Mouse (Mus musculus): ENCODE measurements around the gene Tfpt. TPM values are rescaled to one million over a fixed set of nuclear protein-coding genes. Genes with fewer than 3 reads are reported as not detected.
A peak's percentile ranks its signal among the peaks of the same experiment; 100 is the strongest.
"Not testable (repeated sequence)": the region's sequence is repeated elsewhere in the genome, so short reads cannot be mapped to it uniquely, and the experiment has no call there.

Gene Tfpt
- polyA plus RNA-seq, 1 experiment: 42.0 TPM

- Histone ChIP-seq H3K4me3 (replicated peaks; ENCODE audit: control insufficient read depth, low read depth, low read length) (no peak overlapping the region), H3K4me1 (ENCODE audit: control insufficient read depth, insufficient read depth, low read length) (no peaks in the 10 kb centered on the region), H3K27ac (ENCODE audit: control insufficient read depth, insufficient read depth, low read depth, low read length, poor library complexity) (no peak overlapping the region)
- WGBS: 77% methylated on average over 13 of the region's 13 CpGs
- TF ChIP-seq POLR2A (IDR thresholded peaks at IDR 0.05; ENCODE audit: borderline replicate concordance, control insufficient read depth, low read depth, low read length): no peak
- no peak for TF ChIP-seq CTCF (IDR thresholded peaks at IDR 0.05; ENCODE audit: control insufficient read depth, insufficient read depth, low read length)
These were observed 18.7 kb downstream of the Tfpt start for GRCm38 (mm10) chr7:3611006-3611405.

- Histone ChIP-seq H3K4me3 (replicated peaks; ENCODE audit: control insufficient read depth, low read depth, low read length) (no peak overlapping the region), H3K27ac (ENCODE audit: control insufficient read depth, insufficient read depth, low read depth, low read length, poor library complexity) (no peak overlapping the region), H3K4me1 (ENCODE audit: control insufficient read depth, insufficient read depth, low read length) (no peaks in the 10 kb centered on the region)
- WGBS: 12% methylated on average over 3 of the region's 3 CpGs
- no peak for TF ChIP-seq CTCF (IDR thresholded peaks at IDR 0.05; ENCODE audit: control insufficient read depth, insufficient read depth, low read length)
- no peak for TF ChIP-seq POLR2A (IDR thresholded peaks at IDR 0.05; ENCODE audit: borderline replicate concordance, control insufficient read depth, low read depth, low read length)
These were observed 19.3 kb downstream of the Tfpt start for GRCm38 (mm10) chr7:3610437-3610836.

GRCm38 (mm10) chr7:3609082-3609481 lies 20.6 kb downstream of the Tfpt start:
- H3K27ac ChIP-seq (ENCODE audit: control insufficient read depth, insufficient read depth, low read depth, low read length, poor library complexity): no peak overlapping the region
- 36% methylated on average over 3 of the region's 3 CpGs for whole genome bisulfite sequencing
- no peak overlapping the region for H3K4me3 ChIP-seq (replicated peaks; ENCODE audit: control insufficient read depth, low read depth, low read length)
- no peaks in the 10 kb centered on the region for H3K4me1 ChIP-seq (ENCODE audit: control insufficient read depth, insufficient read depth, low read length)
- TF ChIP-seq POLR2A (IDR thresholded peaks at IDR 0.05; ENCODE audit: borderline replicate concordance, control insufficient read depth, low read depth, low read length) (no peak), CTCF (IDR thresholded peaks at IDR 0.05; ENCODE audit: control insufficient read depth, insufficient read depth, low read length) (no peak)

GRCm38 (mm10) chr7:3608668-3609067 lies 21.1 kb downstream of the Tfpt start:
- H3K4me3 ChIP-seq (replicated peaks; ENCODE audit: control insufficient read depth, low read depth, low read length): no peak overlapping the region
- H3K27ac ChIP-seq (ENCODE audit: control insufficient read depth, insufficient read depth, low read depth, low read length, poor library complexity): no peak overlapping the region
- 90% methylated on average over 3 of the region's 3 CpGs for WGBS
- TF ChIP-seq CTCF (IDR thresholded peaks at IDR 0.05; ENCODE audit: control insufficient read depth, insufficient read depth, low read length) (no peak), POLR2A (IDR thresholded peaks at IDR 0.05; ENCODE audit: borderline replicate concordance, control insufficient read depth, low read depth, low read length) (no peak)
- H3K4me1 ChIP-seq (ENCODE audit: control insufficient read depth, insufficient read depth, low read length): no peaks in the 10 kb centered on the region

- H3K27ac ChIP-seq (ENCODE audit: control insufficient read depth, insufficient read depth, low read depth, low read length, poor library complexity): no peak overlapping the region
- no peaks in the 10 kb centered on the region for H3K4me1 ChIP-seq (ENCODE audit: control insufficient read depth, insufficient read depth, low read length)
- TF ChIP-seq CTCF (IDR thresholded peaks at IDR 0.05; ENCODE audit: control insufficient read depth, insufficient read depth, low read length) (no peak), POLR2A (IDR thresholded peaks at IDR 0.05; ENCODE audit: borderline replicate concordance, control insufficient read depth, low read depth, low read length) (no peak)
- no peak overlapping the region for H3K4me3 ChIP-seq (replicated peaks; ENCODE audit: control insufficient read depth, low read depth, low read length)
- 72% methylated on average over 6 of the region's 6 CpGs for WGBS
These were observed 22.3 kb downstream of the Tfpt start for GRCm38 (mm10) chr7:3607391-3607790.

GRCm38 (mm10) chr7:3606798-3607197 lies 22.9 kb downstream of the Tfpt start:
- TF ChIP-seq POLR2A (IDR thresholded peaks at IDR 0.05; ENCODE audit: borderline replicate concordance, control insufficient read depth, low read depth, low read length) (no peak), CTCF (IDR thresholded peaks at IDR 0.05; ENCODE audit: control insufficient read depth, insufficient read depth, low read length) (peak; percentile 41; the same call in 1 of the 2 replicates)
- no peak overlapping the region for H3K4me3 ChIP-seq (replicated peaks; ENCODE audit: control insufficient read depth, low read depth, low read length)
- H3K27ac ChIP-seq (ENCODE audit: control insufficient read depth, insufficient read depth, low read depth, low read length, poor library complexity): no peak overlapping the region
- H3K4me1 ChIP-seq (ENCODE audit: control insufficient read depth, insufficient read depth, low read length): no peaks in the 10 kb centered on the region
- WGBS: 12% methylated on average over 2 of the region's 2 CpGs

GRCm38 (mm10) chr7:3601119-3601518 lies 28.6 kb downstream of the Tfpt start:
- no peak overlapping the region for H3K27ac ChIP-seq (ENCODE audit: control insufficient read depth, insufficient read depth, low read depth, low read length, poor library complexity)
- no peak for TF ChIP-seq POLR2A (IDR thresholded peaks at IDR 0.05; ENCODE audit: borderline replicate concordance, control insufficient read depth, low read depth, low read length)
- no peak for TF ChIP-seq CTCF (IDR thresholded peaks at IDR 0.05; ENCODE audit: control insufficient read depth, insufficient read depth, low read length)
- H3K4me1 ChIP-seq (ENCODE audit: control insufficient read depth, insufficient read depth, low read length): no peaks in the 10 kb centered on the region
- H3K4me3 ChIP-seq (replicated peaks; ENCODE audit: control insufficient read depth, low read depth, low read length): no peak overlapping the region
- WGBS: 6% methylated on average over 4 of the region's 4 CpGs

- H3K4me1 ChIP-seq (ENCODE audit: control insufficient read depth, insufficient read depth, low read length); H3K27ac ChIP-seq (ENCODE audit: control insufficient read depth, insufficient read depth, low read depth, low read length, poor library complexity); H3K4me3 ChIP-seq (replicated peaks; ENCODE audit: control insufficient read depth, low read depth, low read length): not testable (repeated sequence)
- 2% methylated on average over 1 of the region's 1 CpGs for WGBS
These were observed 32.0 kb downstream of the Tfpt start for GRCm38 (mm10) chr7:3597755-3598154.

- 8% methylated on average over 9 of the region's 9 CpGs for WGBS
- Histone ChIP-seq H3K4me3 (replicated peaks; ENCODE audit: control insufficient read depth, low read depth, low read length) (peak overlapping the region; percentile 31), H3K4me1 (ENCODE audit: control insufficient read depth, insufficient read depth, low read length) (no peaks in the 10 kb centered on the region), H3K27ac (ENCODE audit: control insufficient read depth, insufficient read depth, low read depth, low read length, poor library complexity) (no peak overlapping the region)
- no peak for TF ChIP-seq POLR2A (IDR thresholded peaks at IDR 0.05; ENCODE audit: borderline replicate concordance, control insufficient read depth, low read depth, low read length)
- TF ChIP-seq CTCF (IDR thresholded peaks at IDR 0.05; ENCODE audit: control insufficient read depth, insufficient read depth, low read length): no peak
These were observed 34.6 kb downstream of the Tfpt start for GRCm38 (mm10) chr7:3595146-3595545.
